Mouse (Mus musculus): Measurements from ENCODE around the gene Sgca.

GRCm38 (mm10) chr11:95004136-95004936, 28.2 kb upstream of the Sgca start:
- no peak for TF ChIP-seq CTCF (IDR thresholded peaks at IDR 0.05; ENCODE audit: borderline replicate concordance, insufficient read depth, low read depth, low read length)
- TF ChIP-seq POLR2A (IDR thresholded peaks at IDR 0.05; ENCODE audit: borderline replicate concordance, insufficient read depth, low read length) = no peak

All from cerebellum, adult 2 months (tissue).